Mouse (Mus musculus) liver, embryonic 13.5 days (tissue): ENCODE data around the gene Car6. TPM values are rescaled to one million over a fixed set of nuclear protein-coding genes. Genes with fewer than 3 reads are reported as not detected.

Source experiments
- ATAC-seq: fragments of 200-750 bp; cut with Nextera tagmentation; 2 replicates; pipeline ENCODE4 v1.8.0; 2017; ENCODE audit warnings: low read depth, mild to moderate bottlenecking, moderate number of reproducible peaks, moderate library complexity
- DNase-seq: peaks from one replicate; pipeline ENCODE4 v3.0.0; 2022
- H3K27ac ChIP-seq: fragments of 300-500 bp; sonication (generic); 2 replicates; pipeline ENCODE4 v1.5.1; 2015; ENCODE audit warnings: moderate library complexity, mild to moderate bottlenecking, inconsistent platforms
- H3K27me3 ChIP-seq: fragments of 300-500 bp; sonication (generic); 2 replicates; pipeline ENCODE4 v1.6.1; 2015; ENCODE audit warnings: mild to moderate bottlenecking, inconsistent platforms
- H3K36me3 ChIP-seq: fragments of 300-500 bp; sonication (generic); 2 replicates; pipeline ENCODE4 v1.6.1; 2015; ENCODE audit warnings: mild to moderate bottlenecking, inconsistent platforms
- H3K4me1 ChIP-seq: fragments of 300-500 bp; sonication (generic); replicated peaks from 2 replicates; pipeline ENCODE4 v1.6.1; 2015; ENCODE audit warnings: inconsistent platforms
- H3K4me2 ChIP-seq: fragments of 300-500 bp; sonication (generic); 2 replicates; pipeline ENCODE4 v1.6.1; 2015; ENCODE audit warnings: inconsistent platforms, mild to moderate bottlenecking, moderate library complexity
- H3K4me3 ChIP-seq: fragments of 300-500 bp; sonication (generic); replicated peaks from 2 replicates; pipeline ENCODE4 v1.5.1; 2015; ENCODE audit warnings: mild to moderate bottlenecking, inconsistent platforms
- H3K9ac ChIP-seq: fragments of 300-500 bp; sonication (generic); 2 replicates; pipeline ENCODE4 v1.6.1; 2015; ENCODE audit warnings: mild to moderate bottlenecking, inconsistent platforms
- H3K9me3 ChIP-seq: fragments of 300-500 bp; sonication (generic); replicated peaks from 2 replicates; pipeline ENCODE4 v1.6.1; 2016; ENCODE audit warnings: inconsistent platforms
- WGBS: fragments of 180-500 bp; shearing (Covaris S2); methylation state at CpG from one replicate; pipeline ENCODE4 v1.1.7; 2015; ENCODE audit not compliant: insufficient replicate concordance; 5-methylcytosine and 5-hydroxymethylcytosine counted together
- polyA plus RNA-seq: library from polyadenylated mRNA; unstranded; fragments of >200 nt; fragmentation: Nextera tagmentation; extraction: Ambion mirVana; gene quantifications from 2 replicates; pipeline ENCODE4 v1.2.1, GENCODE M21; 2015

Gene Car6
- polyA plus RNA-seq, 1 experiment from 2014 or later: not detected

GRCm38 (mm10) chr4:150213910-150214309 is 12.8 kb upstream of the Car6 start:
- Histone ChIP-seq H3K27me3 (no peaks in the 10 kb centered on the region), H3K9ac (no peak overlapping the region), H3K4me3 (no peak overlapping the region), H3K9me3 (no peaks in the 10 kb centered on the region), H3K4me1 (peaks cover 22% of the 10 kb centered on the region), H3K36me3 (no peaks in the 10 kb centered on the region), H3K4me2 (no peak overlapping the region), H3K27ac (no peak overlapping the region)
- ATAC-seq (no peak), DNase-seq (no peak)
- WGBS: 40% methylated on average over 5 of the region's 5 CpGs

- H3K9me3 ChIP-seq: no peaks in the 10 kb centered on the region
- peak overlapping the region; percentile 61 for H3K27ac ChIP-seq
- peaks cover 20% of the 10 kb centered on the region for H3K4me1 ChIP-seq
- H3K9ac ChIP-seq: peak overlapping the region; percentile 58
- H3K4me2 ChIP-seq: peak overlapping the region; percentile 67
- WGBS: 2% methylated on average over 15 of the region's 15 CpGs
- DNase-seq: peak; percentile 52
- H3K27me3 ChIP-seq: no peaks in the 10 kb centered on the region
- H3K4me3 ChIP-seq: peak overlapping the region; percentile 49
- ATAC-seq: peak; percentile 82
- no peaks in the 10 kb centered on the region for H3K36me3 ChIP-seq
These were observed 11.4 kb upstream of the Car6 start for GRCm38 (mm10) chr4:150212553-150212971.

GRCm38 (mm10) chr4:150211930-150212552 is 10.9 kb upstream of the Car6 start:
- ATAC-seq (no peak), DNase-seq (no peak)
- H3K4me1 ChIP-seq: peaks cover 15% of the 10 kb centered on the region
- H3K4me3 ChIP-seq: peak overlapping the region; percentile 49
- H3K36me3 ChIP-seq: no peaks in the 10 kb centered on the region
- peak overlapping the region; percentile 67 for H3K4me2 ChIP-seq
- H3K27me3 ChIP-seq: no peaks in the 10 kb centered on the region
- H3K9me3 ChIP-seq: no peaks in the 10 kb centered on the region
- H3K9ac ChIP-seq: peak overlapping the region; percentile 58
- WGBS: 33% methylated on average over 10 of the region's 10 CpGs
- peak overlapping the region; percentile 6; the same call in 1 of the 2 replicates for H3K27ac ChIP-seq

GRCm38 (mm10) chr4:150210306-150210705 is 9.2 kb upstream of the Car6 start:
- H3K4me2 ChIP-seq: no peak overlapping the region
- DNase-seq (no peak), ATAC-seq (no peak)
- no peaks in the 10 kb centered on the region for H3K36me3 ChIP-seq
- peaks cover 9% of the 10 kb centered on the region for H3K4me1 ChIP-seq
- no peaks in the 10 kb centered on the region for H3K27me3 ChIP-seq
- H3K4me3 ChIP-seq: no peak overlapping the region
- no peak overlapping the region for H3K9ac ChIP-seq
- H3K27ac ChIP-seq: no peak overlapping the region
- no peaks in the 10 kb centered on the region for H3K9me3 ChIP-seq
- WGBS: 73% methylated on average over 8 of the region's 8 CpGs

- Histone ChIP-seq H3K4me2 (no peak overlapping the region), H3K36me3 (no peaks in the 10 kb centered on the region), H3K27ac (no peak overlapping the region), H3K4me1 (peaks cover 9% of the 10 kb centered on the region), H3K9ac (no peak overlapping the region), H3K4me3 (no peak overlapping the region), H3K27me3 (no peaks in the 10 kb centered on the region), H3K9me3 (no peaks in the 10 kb centered on the region)
- 81% methylated on average over 5 of the region's 5 CpGs for WGBS
- no peak for ATAC-seq
- no peak for DNase-seq
These were observed 8.6 kb upstream of the Car6 start for GRCm38 (mm10) chr4:150209751-150210150.

- WGBS: 63% methylated on average over 3 of the region's 3 CpGs
- H3K9me3 ChIP-seq: no peaks in the 10 kb centered on the region
- ATAC-seq: no peak
These were observed 3.7 kb upstream of the Car6 start for GRCm38 (mm10) chr4:150204877-150205276.

GRCm38 (mm10) chr4:150202702-150203101 is 1.6 kb upstream of the Car6 start:
- Histone ChIP-seq H3K4me3 (no peak overlapping the region), H3K9ac (no peak overlapping the region), H3K4me1 (no peaks in the 10 kb centered on the region; the same call in 1 of the 2 replicates), H3K27me3 (no peaks in the 10 kb centered on the region), H3K4me2 (no peak overlapping the region), H3K9me3 (no peaks in the 10 kb centered on the region), H3K27ac (no peak overlapping the region), H3K36me3 (no peaks in the 10 kb centered on the region)
- WGBS: 25% methylated on average over 5 of the region's 5 CpGs
- no peak for DNase-seq
- no peak for ATAC-seq

More at GRCm38 (mm10) chr4:150204877-150205276, 3.7 kb upstream of the Car6 start:
- H3K27ac ChIP-seq: no peak overlapping the region
- DNase-seq: no peak
- H3K4me3 ChIP-seq: no peak overlapping the region
- no peaks in the 10 kb centered on the region for H3K36me3 ChIP-seq
- no peaks in the 10 kb centered on the region for H3K27me3 ChIP-seq
- no peak overlapping the region for H3K4me2 ChIP-seq
- H3K9ac ChIP-seq: no peak overlapping the region
- no peaks in the 10 kb centered on the region; the same call in 1 of the 2 replicates for H3K4me1 ChIP-seq

GRCm38 (mm10) chr4:150198268-150198667 is 2.9 kb downstream of the Car6 start:
- Histone ChIP-seq H3K9me3 (no peaks in the 10 kb centered on the region), H3K4me1 (no peaks in the 10 kb centered on the region; the same call in 1 of the 2 replicates), H3K36me3 (no peaks in the 10 kb centered on the region), H3K4me3 (no peak overlapping the region), H3K27me3 (no peaks in the 10 kb centered on the region), H3K4me2 (no peak overlapping the region), H3K9ac (no peak overlapping the region), H3K27ac (no peak overlapping the region)
- no peak for ATAC-seq
- 53% methylated on average over 9 of the region's 9 CpGs for WGBS
- no peak for DNase-seq

- 21% methylated on average over 1 of the region's 1 CpGs for WGBS
- DNase-seq: no peak
- H3K4me2 ChIP-seq: no peak overlapping the region
- no peak overlapping the region for H3K27ac ChIP-seq
- no peaks in the 10 kb centered on the region for H3K36me3 ChIP-seq
- H3K27me3 ChIP-seq: no peaks in the 10 kb centered on the region
- no peak for ATAC-seq
- no peak overlapping the region for H3K9ac ChIP-seq
- H3K9me3 ChIP-seq: no peaks in the 10 kb centered on the region
- H3K4me3 ChIP-seq: no peak overlapping the region
- no peaks in the 10 kb centered on the region for H3K4me1 ChIP-seq
These were observed 7.2 kb downstream of the Car6 start for GRCm38 (mm10) chr4:150193915-150194314.

- H3K4me3 ChIP-seq: no peak overlapping the region
- DNase-seq (no peak), ATAC-seq (no peak)
- H3K36me3 ChIP-seq: no peaks in the 10 kb centered on the region
- H3K4me2 ChIP-seq: no peak overlapping the region
- 65% methylated on average over 6 of the region's 6 CpGs for WGBS
- H3K9ac ChIP-seq: no peak overlapping the region
- no peak overlapping the region for H3K27ac ChIP-seq
- no peaks in the 10 kb centered on the region for H3K27me3 ChIP-seq
- no peaks in the 10 kb centered on the region for H3K4me1 ChIP-seq
- H3K9me3 ChIP-seq: no peaks in the 10 kb centered on the region
These were observed 8.9 kb downstream of the Car6 start for GRCm38 (mm10) chr4:150192199-150192598.

GRCm38 (mm10) chr4:150188236-150188635 is 12.9 kb downstream of the Car6 start:
- Histone ChIP-seq H3K9ac (no peak overlapping the region), H3K27me3 (no peaks in the 10 kb centered on the region), H3K36me3 (no peaks in the 10 kb centered on the region), H3K4me3 (no peak overlapping the region), H3K9me3 (no peaks in the 10 kb centered on the region), H3K4me2 (peak overlapping the region; percentile 13; the same call in 1 of the 2 replicates), H3K4me1 (no peaks in the 10 kb centered on the region), H3K27ac (no peak overlapping the region)
- DNase-seq (peak; percentile 26), ATAC-seq (peak; percentile 64)
- 35% methylated on average over 11 of the region's 11 CpGs for WGBS

- Histone ChIP-seq H3K9ac (no peak overlapping the region), H3K27ac (no peak overlapping the region), H3K4me2 (no peak overlapping the region), H3K4me1 (peaks cover 7% of the 10 kb centered on the region; the same call in 1 of the 2 replicates), H3K27me3 (no peaks in the 10 kb centered on the region), H3K4me3 (no peak overlapping the region), H3K36me3 (no peaks in the 10 kb centered on the region), H3K9me3 (no peaks in the 10 kb centered on the region)
- DNase-seq (no peak), ATAC-seq (no peak)
- 71% methylated on average over 7 of the region's 7 CpGs for WGBS
These were observed 19.8 kb downstream of the Car6 start for GRCm38 (mm10) chr4:150181304-150181703.
